Mouse (Mus musculus) C2C12 (cell line): ENCODE measurements around the gene Bbx. TPM values are rescaled to one million over a fixed set of nuclear protein-coding genes. Genes with fewer than 3 reads are reported as not detected.

Experiments
- H3K27me3 ChIP-seq: one replicate; pipeline ENCODE4 v1.6.1; 2011; ENCODE audit not compliant: control insufficient read depth, insufficient read depth, insufficient read length
- H3K36me3 ChIP-seq: one replicate; pipeline ENCODE4 v1.6.1; 2011; ENCODE audit not compliant: control insufficient read depth, insufficient read depth
- H3K4me3 ChIP-seq: one replicate; pipeline ENCODE4 v1.5.1; 2011; ENCODE audit warnings: mild to moderate bottlenecking, control low read depth; ENCODE audit not compliant: poor library complexity, insufficient read depth, severe bottlenecking
- H3K79me2 ChIP-seq: one replicate; pipeline ENCODE4 v1.6.1; 2011; ENCODE audit not compliant: control insufficient read depth, insufficient read depth
- H3K79me3 ChIP-seq: one replicate; pipeline ENCODE4 v1.6.1; 2011; ENCODE audit warnings: low read depth, control low read depth
- H3ac ChIP-seq: one replicate; pipeline ENCODE3; 2011; ENCODE audit warnings: low read depth; ENCODE audit not compliant: control insufficient read depth, insufficient read length
- CEBPB ChIP-seq: IDR thresholded peaks from one replicate; pipeline ENCODE4 v1.6.1; 2011; ENCODE audit warnings: low read depth, mild to moderate bottlenecking, control low read depth, moderate library complexity
- CTCF ChIP-seq: IDR thresholded peaks from one replicate; pipeline ENCODE4 v1.5.1; 2011; ENCODE audit not compliant: control insufficient read depth, insufficient read depth, insufficient read length
- FOSL1 ChIP-seq: IDR thresholded peaks from one replicate; pipeline ENCODE4 v1.8.0; 2011; ENCODE audit warnings: mild to moderate bottlenecking, low read length; ENCODE audit not compliant: poor library complexity, insufficient read depth, severe bottlenecking
- MAX ChIP-seq: IDR thresholded peaks from one replicate; pipeline ENCODE4 v1.6.1; 2011; ENCODE audit warnings: mild to moderate bottlenecking, control low read depth
- MYOD1 ChIP-seq: IDR thresholded peaks from one replicate; pipeline ENCODE4 v1.6.1; 2011; ENCODE audit warnings: low read depth; ENCODE audit not compliant: control insufficient read depth, insufficient read length
- MYOG ChIP-seq: IDR thresholded peaks from one replicate; pipeline ENCODE4 v1.6.1; 2011; ENCODE audit not compliant: control insufficient read depth, insufficient read length; ENCODE audit errors: extremely low read depth
- USF1 ChIP-seq: IDR thresholded peaks from one replicate; pipeline ENCODE4 v1.6.1; 2011; ENCODE audit warnings: low read depth, mild to moderate bottlenecking, control low read depth, moderate library complexity
- polyA plus RNA-seq: library from polyadenylated mRNA; unstranded; fragments of >200 nt; fragmentation: generic; extraction: Trizol; gene quantifications from one replicate; pipeline ENCODE4 v1.2.1, GENCODE M21; 2012; ENCODE audit warnings: missing spikeins

The Bbx gene
- polyA plus RNA-seq, 1 experiment: 4.9 TPM

DNA sequence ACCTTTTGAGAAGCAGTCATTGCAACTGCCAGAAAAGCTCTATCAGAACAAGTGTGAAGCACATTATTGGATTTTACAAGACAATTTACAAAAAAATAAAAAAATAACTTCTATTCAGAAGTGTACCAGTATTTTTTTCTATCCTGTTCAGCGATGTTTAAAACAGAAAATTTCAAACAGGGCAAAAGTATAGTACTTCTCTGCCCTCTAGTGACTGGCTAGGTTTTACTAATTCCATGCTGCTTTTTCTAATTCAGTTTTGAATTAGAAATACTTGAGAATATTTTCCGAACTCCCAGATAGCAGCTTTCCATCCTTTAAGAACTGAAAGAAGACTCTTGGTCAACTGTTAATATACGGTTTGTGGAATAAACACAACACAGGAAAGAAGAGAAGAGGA, 110.8 kb downstream of the Bbx start:
- no peaks in the 10 kb centered on the region for H3K36me3 ChIP-seq
- no peaks in the 10 kb centered on the region for H3K27me3 ChIP-seq
- H3K79me2 ChIP-seq: no peaks in the 10 kb centered on the region
- no peak for TF ChIP-seq USF1
- no peaks in the 10 kb centered on the region for H3K79me3 ChIP-seq
- H3K4me3 ChIP-seq: no peak overlapping the region
- no peak overlapping the region for H3ac ChIP-seq

DNA sequence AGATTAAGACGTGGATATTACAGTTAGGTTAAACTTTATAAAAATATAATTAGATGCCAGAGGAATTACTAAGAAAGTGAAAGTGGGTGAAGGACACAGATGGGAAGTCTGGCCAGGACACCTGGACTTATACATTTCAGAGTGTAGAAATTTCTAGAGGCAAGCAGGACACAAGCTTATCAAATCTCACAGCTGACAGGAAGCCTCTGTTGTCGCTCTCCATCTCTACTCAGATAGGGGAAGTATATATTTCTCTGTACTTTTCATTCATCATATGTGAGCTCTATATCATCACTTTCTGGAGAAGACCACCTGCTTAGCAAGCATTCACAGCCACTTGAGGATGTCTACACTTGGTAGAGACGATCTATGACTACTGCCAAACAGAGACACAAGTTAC, 113.9 kb downstream of the Bbx start:
- no peak for TF ChIP-seq MYOG
- no peak for TF ChIP-seq USF1
- no peak for TF ChIP-seq CEBPB
- TF ChIP-seq CTCF: no peak
- TF ChIP-seq FOSL1: no peak
- Histone ChIP-seq H3K4me3 (no peak overlapping the region), H3ac (no peak overlapping the region), H3K79me3 (peaks cover 1% of the 10 kb centered on the region), H3K36me3 (no peaks in the 10 kb centered on the region), H3K27me3 (no peaks in the 10 kb centered on the region), H3K79me2 (no peaks in the 10 kb centered on the region)

DNA sequence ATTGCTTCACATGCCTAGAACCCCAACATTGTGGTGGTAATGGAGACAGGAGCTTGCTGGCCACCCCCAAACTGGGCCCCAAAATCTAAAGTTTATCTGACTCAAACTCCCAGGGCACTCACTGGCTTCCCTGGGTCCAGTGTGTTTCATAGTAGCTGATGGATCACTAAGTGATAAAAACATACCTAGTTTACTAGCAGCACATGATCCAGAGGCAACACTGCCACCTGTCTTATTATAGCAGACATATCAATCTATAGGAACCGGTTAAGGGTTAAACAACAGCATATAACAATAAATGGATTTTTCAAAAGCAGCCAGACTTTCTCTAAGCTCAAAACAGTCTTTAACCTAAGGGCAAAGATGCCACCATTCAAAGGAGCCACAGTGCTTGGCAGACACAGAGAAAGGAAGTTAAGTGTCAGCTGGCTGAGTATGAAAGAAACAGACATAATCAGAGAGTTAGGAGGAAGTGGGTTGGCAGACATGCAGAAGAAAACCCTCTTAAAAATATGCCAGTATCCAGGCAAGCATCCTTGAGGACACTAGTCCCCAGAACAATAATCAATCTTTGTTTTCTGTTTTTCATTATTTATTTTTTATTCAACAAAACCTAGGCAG, 116.7 kb downstream of the Bbx start:
- H3K36me3 ChIP-seq: no peaks in the 10 kb centered on the region
- H3ac ChIP-seq: no peak overlapping the region
- H3K79me3 ChIP-seq: peaks cover 5% of the 10 kb centered on the region
- H3K27me3 ChIP-seq: no peaks in the 10 kb centered on the region
- TF ChIP-seq CTCF (no peak), MYOD1 (no peak), MYOG (no peak), USF1 (no peak), FOSL1 (no peak), MAX (no peak), CEBPB (no peak)
- H3K4me3 ChIP-seq: no peak overlapping the region
- H3K79me2 ChIP-seq: no peaks in the 10 kb centered on the region

- Histone ChIP-seq H3K79me2 (peaks cover 4% of the 10 kb centered on the region), H3K36me3 (no peaks in the 10 kb centered on the region), H3K4me3 (no peak overlapping the region), H3K79me3 (peaks cover 5% of the 10 kb centered on the region), H3ac (no peak overlapping the region), H3K27me3 (no peaks in the 10 kb centered on the region)
- TF ChIP-seq CEBPB (peak; percentile 77), MAX (no peak), FOSL1 (no peak)
Measured at GRCm38 (mm10) chr16:50311588-50311987, 120.6 kb downstream of the Bbx start.

DNA sequence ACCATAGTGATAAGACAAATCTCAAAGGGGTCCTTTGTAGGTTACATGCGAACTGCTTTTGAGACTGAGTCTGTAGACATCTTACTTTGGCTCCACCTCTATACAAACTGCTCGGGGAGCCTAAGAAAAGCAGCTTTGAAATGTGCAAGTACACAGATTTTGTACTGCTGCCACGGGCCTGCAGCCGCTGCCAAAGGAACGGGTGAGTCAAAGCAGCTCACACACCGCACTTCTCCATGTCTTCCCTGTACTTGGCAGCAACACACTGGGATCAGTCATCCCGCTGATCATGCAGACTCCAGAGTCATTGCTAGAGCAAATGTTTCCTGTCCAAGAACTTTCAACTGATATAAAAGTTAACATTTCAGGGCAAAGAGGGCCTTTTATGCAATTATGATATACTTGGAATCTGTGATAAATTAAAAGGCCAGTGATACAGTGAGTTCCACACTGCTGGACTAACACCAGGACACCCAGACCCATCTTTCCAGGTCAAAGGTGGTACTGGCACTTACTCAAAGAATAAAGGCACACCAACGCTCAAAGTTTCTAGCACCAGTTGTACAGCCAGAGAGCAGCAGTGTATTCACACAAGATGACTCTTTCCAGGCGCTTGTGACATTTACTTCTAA, 122.7 kb downstream of the Bbx start:
- H3K79me2 ChIP-seq: peaks cover 4% of the 10 kb centered on the region
- no peak overlapping the region for H3K4me3 ChIP-seq
- no peaks in the 10 kb centered on the region for H3K27me3 ChIP-seq
- peaks cover 4% of the 10 kb centered on the region for H3K79me3 ChIP-seq
- no peak overlapping the region for H3ac ChIP-seq
- H3K36me3 ChIP-seq: no peaks in the 10 kb centered on the region
- TF ChIP-seq MYOD1: no peak
- TF ChIP-seq MYOG: no peak
- peak; percentile 48 for TF ChIP-seq MAX
- TF ChIP-seq USF1: no peak
- no peak for TF ChIP-seq CTCF
- no peak for TF ChIP-seq FOSL1
- no peak for TF ChIP-seq CEBPB

DNA sequence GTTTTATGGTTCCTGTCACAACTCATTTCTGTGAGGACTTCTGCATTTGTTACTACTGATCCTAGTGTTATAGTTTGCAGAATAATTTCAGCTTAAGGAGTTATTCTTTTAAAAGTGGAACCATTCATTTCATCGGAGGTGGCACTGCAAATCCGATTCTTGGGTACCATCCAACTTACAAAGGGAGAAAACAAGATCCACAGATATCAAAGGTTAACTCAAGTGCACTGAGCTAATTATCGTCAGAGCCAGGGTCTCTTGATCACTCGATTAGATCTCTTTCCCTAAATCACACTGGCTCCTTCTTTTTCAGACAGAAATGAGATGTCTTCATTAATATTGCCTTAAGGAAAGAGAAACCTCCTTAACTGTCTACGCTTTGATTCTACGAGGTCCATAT, 123.9 kb downstream of the Bbx start:
- no peak overlapping the region for H3ac ChIP-seq
- TF ChIP-seq FOSL1: no peak
- no peak for TF ChIP-seq MYOG
- TF ChIP-seq USF1: no peak
- TF ChIP-seq MYOD1: no peak
- TF ChIP-seq MAX: no peak
- no peak for TF ChIP-seq CTCF
- no peak for TF ChIP-seq CEBPB
- H3K79me3 ChIP-seq: peaks cover 4% of the 10 kb centered on the region
- no peaks in the 10 kb centered on the region for H3K36me3 ChIP-seq
- H3K79me2 ChIP-seq: peaks cover 10% of the 10 kb centered on the region
- no peaks in the 10 kb centered on the region for H3K27me3 ChIP-seq
- no peak overlapping the region for H3K4me3 ChIP-seq
